Mouse (Mus musculus) CD8-positive naive resting alpha-beta T cell, adult 2 months (primary cell): ENCODE measurements around the gene Prkab1.

Source experiments
- DNase-seq, 2 experiments: peaks; one replicate each; pipeline ENCODE4 v3.0.0; 2022; ENCODE audit warnings: low read depth in 2 of 2, low spot score in 2 of 2

Gene Prkab1

DNA sequence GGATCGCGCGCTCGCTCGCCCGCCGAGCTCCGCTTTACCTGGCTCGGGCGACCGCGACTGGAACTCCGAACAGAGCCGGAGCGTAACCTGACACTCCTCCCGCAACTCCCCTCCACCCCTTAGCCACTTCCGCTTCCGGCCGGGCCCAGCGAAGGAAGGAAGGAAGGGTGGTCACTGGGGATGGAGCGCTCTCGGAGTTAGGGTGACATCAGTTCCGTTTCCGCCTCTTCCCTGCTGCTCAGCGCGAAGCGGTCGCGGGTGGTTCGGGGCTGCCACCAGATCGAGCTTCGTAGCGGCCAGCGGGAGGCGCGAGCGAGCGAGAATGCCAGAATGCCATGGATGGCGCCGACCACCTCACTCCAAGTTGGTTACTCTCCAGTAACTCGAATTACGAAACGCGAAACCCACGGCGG, at the start of gene Prkab1:
TSS of gene Prkab1 (minus strand) at position 182 of the 413 bp plus-strand sequence.
- peak; percentile 88 for DNase-seq

GRCm38 (mm10) chr5:116069618-116070017, 45.3 kb upstream of the Prkab1 start:
- no peak for DNase-seq

DNA sequence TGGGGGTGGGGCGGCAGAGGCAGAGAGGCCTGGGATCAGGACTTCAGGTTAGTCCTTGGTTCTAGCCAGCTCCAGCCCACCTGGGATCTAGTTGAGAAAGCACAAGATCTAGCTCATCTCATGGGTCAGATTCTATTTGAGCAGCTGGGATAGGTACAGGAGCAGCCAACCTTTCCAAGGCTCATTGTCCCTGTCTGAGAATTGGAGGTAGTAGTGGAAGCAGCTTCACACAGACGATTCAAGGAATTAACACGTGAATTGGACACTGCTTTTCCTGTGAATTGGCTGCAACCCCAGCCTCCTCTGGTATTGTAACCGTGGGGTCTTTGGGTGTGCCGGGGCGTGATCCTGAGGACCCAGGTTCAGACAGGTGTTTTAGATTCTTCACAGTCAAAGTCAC, 28.5 kb upstream of the Prkab1 start:
- no peak for DNase-seq

GRCm38 (mm10) chr5:116052171-116052570, 27.9 kb upstream of the Prkab1 start:
- DNase-seq: no peak

DNA sequence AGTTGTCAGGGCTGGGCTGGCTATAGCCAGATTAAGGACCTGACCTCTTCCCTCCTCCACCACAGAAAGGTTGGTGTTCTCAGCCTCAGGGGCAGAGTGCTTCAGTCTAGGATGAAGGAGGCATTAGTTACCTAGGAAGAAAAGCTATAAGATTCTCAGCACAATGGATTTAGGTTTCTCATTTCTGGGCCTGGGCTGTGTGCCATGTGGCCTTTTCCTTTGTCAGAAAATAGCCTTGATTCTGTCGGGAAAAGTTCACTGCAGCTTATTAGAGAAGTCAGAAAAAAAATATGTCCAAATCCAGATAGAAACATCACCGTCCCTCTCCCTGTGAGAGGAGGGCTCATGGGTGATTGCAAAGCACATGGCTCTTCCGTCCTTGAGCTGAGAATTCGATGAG, 25.5 kb upstream of the Prkab1 start:
- DNase-seq: no peak

DNA sequence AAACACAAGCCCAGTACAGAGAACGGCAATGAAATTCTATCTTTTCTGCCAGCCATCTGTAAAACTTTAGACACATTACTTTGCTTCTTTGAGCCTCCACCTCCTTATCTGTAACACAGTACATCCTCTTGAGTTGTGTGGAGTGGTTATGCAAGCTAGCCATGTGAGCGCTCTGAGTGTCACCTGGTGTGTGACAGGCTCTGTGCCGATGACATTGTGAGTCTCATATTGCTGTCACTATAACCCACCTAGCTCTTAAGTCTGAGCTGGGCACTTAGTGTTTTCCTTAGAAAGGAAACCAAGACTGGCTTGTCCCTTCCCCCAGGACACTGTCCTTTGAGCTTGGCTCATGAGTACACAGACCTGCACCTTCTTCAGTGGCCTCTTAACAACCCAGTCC, 24.0 kb upstream of the Prkab1 start:
- no peak for DNase-seq

- no peak for DNase-seq
Observed at GRCm38 (mm10) chr5:116046246-116046645, 21.9 kb upstream of the Prkab1 start.

DNA sequence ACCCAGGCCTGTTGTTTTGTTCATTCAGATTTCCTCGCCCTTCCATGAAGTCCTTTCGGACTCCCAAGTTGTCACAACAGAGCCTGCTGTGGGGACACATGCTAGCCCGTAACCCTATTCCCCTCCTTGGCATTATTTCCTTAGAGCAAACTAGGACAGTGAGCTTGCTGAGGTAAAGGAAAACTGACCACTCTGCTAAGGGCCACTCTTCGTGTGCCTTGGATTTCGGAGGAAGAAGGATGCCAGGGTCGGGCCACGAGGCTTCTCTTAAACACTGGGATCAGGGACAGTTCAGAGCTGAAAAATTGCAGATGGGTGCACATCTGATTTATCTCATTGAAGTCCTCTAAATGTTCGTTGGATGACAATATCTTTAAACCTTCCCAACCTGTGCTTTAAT, 21.3 kb upstream of the Prkab1 start:
- no peak for DNase-seq

- DNase-seq: no peak
Observed at GRCm38 (mm10) chr5:116042241-116042640, 17.9 kb upstream of the Prkab1 start.

DNA sequence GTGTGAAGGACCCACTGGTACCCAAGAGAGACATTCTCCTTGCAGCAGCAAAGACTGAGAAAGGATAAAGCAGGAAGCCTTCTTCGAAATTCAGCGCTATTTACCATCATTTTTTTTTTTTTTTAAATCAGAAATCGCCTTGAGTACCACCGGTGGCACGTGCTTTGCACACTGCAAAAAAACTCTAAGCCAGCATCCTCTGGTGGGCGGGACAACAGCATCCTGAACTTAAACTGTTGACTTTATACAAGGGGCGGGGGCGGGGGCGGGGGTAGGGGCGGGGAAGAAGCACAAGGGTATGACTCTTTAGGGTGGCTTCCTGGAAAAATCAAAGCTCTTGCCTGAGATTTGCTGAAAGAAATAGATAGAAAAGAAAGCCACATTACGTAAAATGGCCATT, 15.4 kb upstream of the Prkab1 start:
- no peak for DNase-seq

DNA sequence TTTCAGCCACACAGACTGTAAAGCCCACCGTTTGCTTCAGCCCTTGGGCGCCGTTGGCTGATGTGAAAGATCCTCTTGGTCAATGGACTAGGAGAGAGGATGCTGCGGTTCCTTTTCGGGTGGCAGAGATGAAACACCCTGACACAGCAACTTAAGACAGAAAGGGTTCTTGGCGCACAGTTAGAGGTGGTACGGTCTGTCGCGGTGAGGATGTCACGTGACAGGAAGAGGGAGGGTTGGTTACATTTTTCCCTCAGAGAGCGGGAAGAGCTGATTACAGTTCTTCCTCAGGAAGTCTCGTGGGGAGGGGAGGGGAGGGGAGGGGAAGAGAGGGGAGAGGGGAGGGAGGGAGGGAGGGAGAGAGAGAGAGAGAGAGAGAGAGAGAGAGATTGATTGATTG, 13.4 kb upstream of the Prkab1 start:
- DNase-seq: no peak

GRCm38 (mm10) chr5:116036465-116036864, 12.2 kb upstream of the Prkab1 start:
- DNase-seq: no peak

DNA sequence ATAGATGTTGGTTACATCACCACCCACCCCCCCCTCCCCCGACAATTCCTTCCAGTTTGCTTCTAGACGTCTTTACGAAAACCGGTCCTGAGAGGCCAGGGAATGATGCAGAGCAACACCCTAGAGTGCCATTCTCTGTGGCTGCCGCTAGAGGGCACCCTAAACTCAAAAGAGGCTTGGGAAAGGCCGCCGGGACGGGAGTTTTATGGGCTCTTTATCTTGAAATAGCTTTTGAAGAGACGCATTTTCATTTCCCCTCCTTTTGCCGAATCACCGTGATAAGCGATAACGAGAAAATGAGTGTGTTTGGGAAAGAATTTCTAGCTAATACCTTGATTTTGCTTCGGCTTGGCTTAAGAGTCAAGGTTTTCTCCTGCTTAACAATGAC, 6.9 kb upstream of the Prkab1 start:
- DNase-seq: peak; percentile 58 to 65

DNA sequence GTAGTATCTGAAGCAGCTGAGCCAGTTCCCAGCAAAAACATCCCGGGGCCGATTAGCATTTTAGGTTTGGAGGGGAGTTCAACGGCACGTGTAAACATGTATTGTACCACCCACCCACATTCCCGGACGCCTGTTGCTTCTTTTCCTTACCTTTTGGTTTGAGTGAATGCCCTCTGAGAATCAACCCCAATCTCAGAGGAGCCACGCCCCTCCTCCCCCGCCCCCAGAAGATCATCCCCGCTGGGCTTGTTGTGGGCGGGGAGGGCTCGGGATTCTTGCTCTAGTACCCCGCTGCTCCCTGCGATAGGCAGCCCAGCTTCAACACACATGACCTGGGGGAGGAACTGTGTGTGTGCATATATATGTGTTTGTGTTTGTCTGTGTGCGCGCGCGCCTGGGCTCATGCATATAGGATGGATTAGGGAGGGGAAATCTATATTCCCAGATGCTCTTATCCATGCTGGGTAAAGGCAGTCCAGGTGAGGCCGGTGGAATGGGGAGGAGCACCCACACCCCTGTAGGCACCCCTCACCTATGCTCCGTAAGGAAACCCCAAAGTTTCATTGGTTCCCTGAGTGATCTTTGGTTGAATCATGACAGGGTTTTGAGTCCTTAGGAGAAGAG, 6.4 kb upstream of the Prkab1 start:
- DNase-seq: no peak

DNA sequence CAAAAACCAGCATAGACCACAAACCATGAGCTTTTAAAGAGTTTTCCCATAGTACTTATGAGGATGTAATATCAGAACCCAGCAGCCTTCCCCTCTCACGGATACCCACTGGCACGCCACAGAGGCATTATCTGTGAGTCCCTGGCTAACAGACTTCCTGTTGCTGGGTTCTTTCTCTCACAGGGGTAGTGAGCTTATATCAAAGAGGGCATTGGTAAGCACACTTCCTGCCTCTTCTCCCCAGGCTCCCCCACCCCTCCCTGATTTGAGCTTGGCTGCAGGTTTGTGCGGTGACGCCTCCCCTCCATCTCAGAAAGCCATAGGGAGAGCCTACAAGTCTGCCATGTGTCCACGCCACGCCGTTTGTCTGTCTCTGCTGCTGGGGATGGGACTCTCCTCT, 4.8 kb upstream of the Prkab1 start:
- peak; percentile 51 to 66 for DNase-seq

GRCm38 (mm10) chr5:116026561-116026960, 2.3 kb upstream of the Prkab1 start:
- no peak for DNase-seq

DNA sequence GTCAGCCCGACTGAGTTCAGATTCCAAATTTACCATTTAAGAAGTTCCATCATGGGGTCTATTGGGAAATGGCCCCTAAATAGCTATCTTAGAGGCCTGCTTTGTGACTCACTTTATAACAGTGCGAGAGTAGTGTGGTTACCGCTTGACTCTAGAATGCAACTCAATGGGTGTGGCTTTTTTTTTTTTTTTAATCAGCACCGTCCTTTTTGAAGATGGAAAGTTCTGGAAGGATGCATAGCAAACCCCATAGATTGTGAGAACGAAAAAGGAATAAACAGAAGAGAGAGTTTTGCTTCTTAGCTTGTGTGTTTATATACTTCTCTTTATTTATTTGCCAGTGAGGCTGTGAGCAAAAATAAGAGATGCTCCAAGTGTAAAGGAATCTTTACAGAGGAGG, 1.8 kb upstream of the Prkab1 start:
- no peak for DNase-seq

DNA sequence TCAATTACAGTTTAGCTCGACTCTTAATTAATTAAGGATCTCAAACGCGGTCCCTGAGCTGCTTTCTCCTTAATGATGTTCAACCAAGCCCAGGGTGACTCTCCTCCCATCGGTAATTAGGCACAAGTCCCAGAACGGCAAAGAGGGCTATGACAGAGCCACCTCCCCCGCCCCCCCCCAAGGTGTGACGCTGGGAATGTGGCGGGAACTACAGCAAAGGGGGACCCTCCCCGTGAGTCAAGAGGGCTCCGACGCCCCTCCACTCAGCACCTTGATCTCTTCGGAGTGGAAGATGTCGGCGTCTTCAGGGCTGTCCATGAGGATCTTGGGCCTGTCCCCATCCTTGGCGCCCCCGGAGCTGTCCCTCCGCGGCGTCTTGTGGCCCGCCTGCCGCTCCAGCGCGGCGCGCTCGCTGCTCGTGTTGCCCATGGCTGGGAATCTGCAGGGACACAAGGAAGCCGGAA, 455 bp downstream of the Prkab1 start:
- DNase-seq: no peak

DNA sequence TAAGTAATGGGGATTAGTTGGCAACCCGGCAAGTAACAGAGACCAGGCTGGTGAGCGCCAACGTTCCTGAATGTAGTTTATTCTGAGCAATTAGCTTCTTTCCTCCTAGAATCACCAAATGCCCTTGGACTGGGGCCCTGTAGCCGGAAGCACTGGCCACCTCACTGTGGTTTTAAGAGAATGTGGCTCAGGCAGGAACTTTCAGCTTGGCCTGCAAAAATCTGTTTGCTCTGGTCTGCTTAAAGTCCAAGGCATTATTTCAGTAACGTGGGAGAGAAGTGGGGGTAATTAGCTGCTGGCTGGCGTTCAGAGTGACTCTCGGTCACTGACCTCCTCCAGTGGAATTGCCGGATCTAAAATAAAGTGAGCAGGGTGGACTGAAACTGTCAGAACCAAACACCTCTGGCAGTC, 1.1 kb downstream of the Prkab1 start:
- no peak for DNase-seq

GRCm38 (mm10) chr5:116022658-116023200, 1.6 kb downstream of the Prkab1 start:
- DNase-seq: no peak

DNA sequence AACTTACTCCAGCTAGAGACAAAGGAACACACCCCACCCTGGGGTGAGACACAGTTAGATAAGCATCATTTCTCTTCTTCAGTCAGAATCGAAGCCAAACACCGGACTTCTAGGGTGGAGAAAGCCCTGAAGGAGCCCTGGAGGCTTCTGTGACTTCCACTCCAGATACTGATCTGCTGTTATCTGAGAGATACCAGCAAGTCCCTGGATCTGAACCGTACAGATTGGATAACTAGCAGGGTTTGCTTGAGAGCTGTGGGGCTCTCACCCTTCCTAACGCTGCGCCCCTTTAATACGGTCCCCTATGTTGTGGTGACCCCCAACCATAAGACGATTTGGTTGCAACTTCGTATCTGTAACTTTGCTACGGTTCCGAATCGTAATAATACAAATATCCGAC, 2.2 kb downstream of the Prkab1 start:
- DNase-seq: no peak

GRCm38 (mm10) chr5:116021552-116021951, 2.8 kb downstream of the Prkab1 start:
- DNase-seq: no peak

DNA sequence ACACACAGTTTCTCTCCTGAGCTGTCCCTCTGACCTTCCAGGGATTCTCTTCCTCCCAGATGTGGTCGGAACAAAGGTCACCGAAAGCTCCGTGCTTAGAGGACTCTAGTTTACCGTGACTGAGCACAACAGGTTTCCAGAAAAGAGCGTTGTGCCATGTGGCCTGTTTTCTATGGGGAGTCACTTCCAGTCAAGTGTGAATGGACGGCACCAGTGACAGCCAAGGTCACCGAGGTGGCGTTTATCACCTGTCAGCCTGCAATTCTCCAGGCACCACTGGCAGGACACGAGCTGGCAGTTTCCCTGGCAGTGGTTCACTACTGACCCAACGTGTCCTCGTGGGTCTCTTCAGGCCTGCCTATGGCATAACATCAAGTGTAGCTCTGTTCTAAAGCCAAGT, 4.9 kb downstream of the Prkab1 start:
- no peak for DNase-seq
